Mouse (Mus musculus) lung, postnatal 0 days (tissue): ENCODE measurements at regions not wholly inside any gene's neighbourhood (a gene's known extent, or its start where the extent isn't known, plus 50 kb on each side); places are given as distances from the start of the nearest gene placed in this dataset.

ENCODE experiments used
- CTCF ChIP-seq: IDR thresholded peaks from 2 replicates; pipeline ENCODE4 v1.5.1; 2016; ENCODE audit warnings: antibody characterized with exemption, mild to moderate bottlenecking
- EP300 ChIP-seq: IDR thresholded peaks from 2 replicates; pipeline ENCODE4 v1.6.1; 2016; ENCODE audit warnings: antibody characterized with exemption, mild to moderate bottlenecking, control low read depth

GRCm38 (mm10) chr9:61756801-61757342, 157.5 kb downstream of the Rplp1 start:
- TF ChIP-seq CTCF (no peak), EP300 (no peak)
